Mouse (Mus musculus): ENCODE results near the gene Emd. TPM values are rescaled to one million over a fixed set of nuclear protein-coding genes. Genes with fewer than 3 reads are reported as not detected.

Emd gene
- polyA plus RNA-seq, 2 experiments, result 9.4 to 27.3 TPM

DNA sequence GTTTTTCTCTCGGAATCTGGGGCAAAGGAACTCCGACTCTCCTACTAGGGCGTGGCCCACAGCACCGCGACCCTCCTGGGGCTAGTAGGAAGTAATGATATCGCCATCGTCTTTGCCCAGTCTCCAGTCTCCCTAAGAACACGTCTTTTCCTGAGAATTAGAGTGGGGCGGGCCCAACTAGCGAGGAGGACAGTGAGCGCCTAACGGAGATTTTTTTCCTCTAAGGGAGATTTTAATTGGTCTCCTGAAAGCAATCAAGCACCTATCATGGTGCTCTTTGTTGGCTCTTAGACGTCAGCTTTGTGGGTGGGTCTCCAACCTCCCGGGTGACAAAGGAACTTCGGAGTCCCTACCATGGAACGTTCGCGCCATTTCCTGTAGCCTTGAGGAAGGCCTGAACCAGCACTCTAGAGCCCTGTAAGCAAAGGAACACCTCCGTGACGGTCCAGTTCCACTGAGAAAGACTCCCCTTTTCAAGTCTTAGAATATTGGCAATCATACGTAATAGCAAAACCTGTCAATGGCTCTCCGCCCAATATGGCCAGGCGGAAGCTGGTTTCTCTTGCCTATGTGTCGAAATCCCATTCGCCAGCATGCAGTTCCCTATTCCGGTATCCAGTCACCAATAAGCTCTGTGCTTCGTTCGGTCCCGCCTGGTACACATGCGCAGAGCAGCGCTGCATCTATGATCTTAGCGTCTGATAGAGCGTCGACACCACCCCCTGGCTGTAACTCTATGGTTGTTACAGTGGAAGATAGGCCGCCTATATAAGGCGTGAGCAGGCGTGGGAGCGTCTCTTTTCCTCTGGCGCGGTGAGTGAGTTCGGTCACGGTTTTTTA, 15.8 kb downstream of the Emd start, which contains the start of gene Rpl10:
Gene Rpl10, plus strand, starts transcription at position 751 of the 840 bp plus-strand sequence.
- Histone ChIP-seq H3K27ac (peak within 1 kb of the TSS; percentile 89), H3K36me3 (replicated peaks; ENCODE audit: control insufficient read depth, insufficient read depth, low read depth) (peaks cover 10% of the 10 kb centered on the region; the same call in 1 of the 2 replicates), H3K4me2 (ENCODE audit: low read depth) (peak within 1 kb of the TSS; percentile 75), H3K27me3 (ENCODE audit: control insufficient read depth, insufficient read depth, low read length) (no peaks in the 10 kb centered on the region), H3K9ac (replicated peaks) (peak within 1 kb of the TSS; percentile 88), H3K4me3 (ENCODE audit: insufficient read depth in 1 of 2, low read depth in 2 of 2, low read length in 2 of 2) (peak within 1 kb of the TSS; percentile 72 to 99), H3K4me1 (replicated peaks; ENCODE audit: control insufficient read depth in 2 of 2, insufficient read depth in 2 of 2, low read length in 1 of 2) (peaks cover 3 to 7% of the 10 kb centered on the region in 2 experiments; a peak in 3 of 4 replicates), H3K9me3 (ENCODE audit: control insufficient read depth, low read length) (no peaks in the 10 kb centered on the region)
- DNase-seq (ENCODE audit: low read depth in 3 of 3, low spot score in 3 of 3) (peak; percentile 91 to 93 (median 93)), ATAC-seq (ENCODE audit: insufficient read depth) (peak; percentile 92)
- TF ChIP-seq CTCF (IDR thresholded peaks at IDR 0.05; ENCODE audit: low read depth), result peak; percentile 60
- TF ChIP-seq EP300 (IDR thresholded peaks at IDR 0.05; ENCODE audit: low read depth), result peak; percentile 31
- 13% methylated on average over 42 of the region's 42 CpGs for WGBS (ENCODE audit: insufficient replicate concordance)

DNA sequence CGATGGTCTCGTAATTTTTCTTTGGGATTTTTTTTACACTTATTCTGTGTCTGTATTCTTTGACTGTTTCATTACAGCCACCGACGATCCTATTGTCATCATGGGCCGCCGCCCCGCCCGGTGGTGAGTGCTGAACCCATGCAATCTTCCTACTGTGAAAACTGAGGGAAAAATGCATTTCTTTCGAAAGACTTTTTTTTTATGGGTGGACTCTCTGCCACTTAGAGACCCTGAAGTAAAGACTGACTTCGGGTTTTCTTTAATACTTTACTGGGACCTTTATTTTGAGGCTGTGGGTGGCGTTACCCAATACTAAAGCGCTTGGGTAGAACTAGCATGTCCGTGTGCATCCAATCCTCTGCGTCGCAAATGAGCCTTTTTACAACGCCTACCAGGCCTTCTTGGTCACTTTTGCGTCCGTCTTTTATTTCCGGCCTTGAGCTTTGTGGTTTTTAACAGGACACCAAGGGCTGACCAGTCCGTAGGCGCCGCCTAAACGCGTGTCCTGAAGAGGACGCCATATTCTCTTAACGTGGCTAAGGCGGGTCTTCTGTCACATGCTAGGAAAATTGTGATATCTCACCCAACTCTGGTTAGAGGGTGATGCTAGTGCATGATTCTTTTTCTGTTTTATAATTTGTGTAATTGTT, 16.5 kb downstream of the Emd start:
- Histone ChIP-seq H3K9me3 (ENCODE audit: control insufficient read depth, low read length) (no peaks in the 10 kb centered on the region), H3K4me1 (replicated peaks; ENCODE audit: control insufficient read depth in 2 of 2, insufficient read depth in 2 of 2, low read length in 1 of 2) (peaks cover 3 to 7% of the 10 kb centered on the region in 2 experiments; a peak in 3 of 4 replicates), H3K9ac (replicated peaks) (peak overlapping the region; percentile 88), H3K4me2 (ENCODE audit: low read depth) (peak overlapping the region; percentile 72), H3K27me3 (ENCODE audit: control insufficient read depth, insufficient read depth, low read length) (no peaks in the 10 kb centered on the region), H3K4me3 (ENCODE audit: insufficient read depth in 1 of 2, low read depth in 2 of 2, low read length in 2 of 2) (peak overlapping the region; percentile 72 to 99), H3K36me3 (replicated peaks; ENCODE audit: control insufficient read depth, insufficient read depth, low read depth) (peaks cover 10% of the 10 kb centered on the region; the same call in 1 of the 2 replicates), H3K27ac (peak overlapping the region; percentile 62)
- ATAC-seq (ENCODE audit: insufficient read depth) (no peak), DNase-seq (ENCODE audit: low read depth in 3 of 3, low spot score in 3 of 3) (no peak)
- 11% methylated on average over 27 of the region's 27 CpGs for WGBS (ENCODE audit: insufficient replicate concordance)
- TF ChIP-seq CTCF (IDR thresholded peaks at IDR 0.05; ENCODE audit: low read depth) (no peak), EP300 (IDR thresholded peaks at IDR 0.05; ENCODE audit: low read depth) (no peak)

DNA sequence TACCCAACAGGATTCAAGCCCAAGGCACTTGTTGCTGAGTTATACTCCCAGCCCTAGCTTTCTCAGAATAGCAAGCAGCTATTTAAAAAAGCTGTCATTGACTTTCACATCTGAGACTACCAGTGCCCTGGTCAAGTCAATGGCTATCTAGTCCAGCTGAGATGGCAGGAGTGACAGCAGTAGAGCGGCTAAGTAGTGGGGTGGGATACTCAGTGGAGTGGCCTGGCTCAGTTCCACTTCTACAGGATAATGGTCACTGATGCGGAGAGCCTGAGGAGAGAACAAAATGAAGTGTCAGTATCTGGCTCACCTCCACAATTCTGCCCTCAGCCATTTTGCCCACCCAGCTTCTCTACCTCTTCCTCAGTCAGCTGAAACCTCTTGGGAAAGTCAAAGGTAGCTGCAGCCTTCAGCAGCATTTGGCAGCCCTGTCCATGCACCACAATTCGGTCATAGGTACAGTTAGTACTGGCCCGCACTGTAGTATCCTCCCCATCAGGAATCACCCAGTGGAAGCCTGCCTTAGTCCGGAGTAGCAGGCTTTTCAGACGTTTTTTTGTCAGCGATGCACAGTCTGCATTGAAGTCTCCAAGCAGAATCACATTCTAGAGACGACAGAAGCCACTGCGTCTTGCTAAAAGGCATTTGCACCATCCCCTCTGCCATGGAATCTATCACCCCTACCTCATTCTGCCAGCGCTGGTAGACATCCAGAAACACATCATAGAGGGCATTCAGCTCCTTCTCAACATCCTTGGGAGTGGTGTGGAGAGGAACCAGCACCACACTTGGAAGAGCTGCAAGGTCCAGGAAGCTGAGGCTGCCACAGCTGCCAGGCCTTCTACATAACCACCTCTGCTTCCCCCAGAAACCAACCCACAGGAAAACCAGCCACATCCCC, 19.2 kb downstream of the Emd start:
- 23% methylated on average over 10 of the region's 10 CpGs for WGBS (ENCODE audit: insufficient replicate concordance)
- H3K27ac ChIP-seq, result no peak overlapping the region
- H3K9ac ChIP-seq (replicated peaks), result no peak overlapping the region

DNA sequence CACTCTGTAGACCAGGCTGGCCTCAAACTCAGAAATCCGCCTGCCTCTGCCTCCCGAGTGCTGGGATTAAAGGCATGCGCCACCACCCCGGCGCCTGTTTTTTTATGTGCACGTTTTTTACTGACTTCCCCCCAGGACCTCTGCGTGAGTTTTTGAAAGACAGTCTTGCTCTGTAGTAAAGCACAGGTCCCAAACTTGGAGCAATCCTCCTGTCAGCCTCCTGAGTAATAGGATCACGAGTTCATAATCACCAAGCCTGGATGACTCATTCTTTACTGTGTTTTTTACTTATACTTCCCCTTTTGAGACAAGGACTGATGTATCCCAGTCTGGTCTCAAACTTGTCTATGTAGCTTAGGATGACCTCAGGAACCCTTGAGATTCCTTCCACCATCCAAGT, 23.4 kb downstream of the Emd start:
- H3K9ac ChIP-seq (replicated peaks), result no peak overlapping the region
- ATAC-seq (ENCODE audit: insufficient read depth), result no peak
- no peak overlapping the region for H3K4me3 ChIP-seq (ENCODE audit: insufficient read depth in 1 of 2, low read depth in 2 of 2, low read length in 2 of 2)
- peaks cover 0 to 8% of the 10 kb centered on the region in 2 experiments; a peak in 1 of 4 replicates for H3K4me1 ChIP-seq (replicated peaks; ENCODE audit: control insufficient read depth in 2 of 2, insufficient read depth in 2 of 2, low read length in 1 of 2)
- no peak for DNase-seq (ENCODE audit: low read depth in 3 of 3, low spot score in 3 of 3)
- 59% methylated on average over 8 of the region's 8 CpGs for WGBS (ENCODE audit: insufficient replicate concordance)
- H3K36me3 ChIP-seq (replicated peaks; ENCODE audit: control insufficient read depth, insufficient read depth, low read depth), result peaks cover 3% of the 10 kb centered on the region; the same call in 1 of the 2 replicates
- no peak overlapping the region for H3K27ac ChIP-seq
- no peak overlapping the region for H3K4me2 ChIP-seq (ENCODE audit: low read depth)
- H3K9me3 ChIP-seq (ENCODE audit: control insufficient read depth, low read length), result no peaks in the 10 kb centered on the region
- TF ChIP-seq EP300 (IDR thresholded peaks at IDR 0.05; ENCODE audit: low read depth) (no peak), CTCF (IDR thresholded peaks at IDR 0.05; ENCODE audit: low read depth) (no peak)
- H3K27me3 ChIP-seq (ENCODE audit: control insufficient read depth, insufficient read depth, low read length), result no peaks in the 10 kb centered on the region

More for the DNA sequence above, 19.2 kb downstream of the Emd start:
- Histone ChIP-seq H3K9me3 (ENCODE audit: control insufficient read depth, low read length) (no peaks in the 10 kb centered on the region), H3K4me1 (replicated peaks; ENCODE audit: control insufficient read depth in 2 of 2, insufficient read depth in 2 of 2, low read length in 1 of 2) (peaks cover 3 to 9% of the 10 kb centered on the region in 2 experiments; a peak in 3 of 4 replicates), H3K4me2 (ENCODE audit: low read depth) (no peak overlapping the region), H3K4me3 (ENCODE audit: insufficient read depth in 1 of 2, low read depth in 2 of 2, low read length in 2 of 2) (no peak overlapping the region), H3K27me3 (ENCODE audit: control insufficient read depth, insufficient read depth, low read length) (no peaks in the 10 kb centered on the region), H3K36me3 (replicated peaks; ENCODE audit: control insufficient read depth, insufficient read depth, low read depth) (peaks cover 10% of the 10 kb centered on the region; the same call in 1 of the 2 replicates)
- ATAC-seq (ENCODE audit: insufficient read depth) (no peak), DNase-seq (ENCODE audit: low read depth in 3 of 3, low spot score in 3 of 3) (no peak)
- no peak for TF ChIP-seq CTCF (IDR thresholded peaks at IDR 0.05; ENCODE audit: low read depth)
- TF ChIP-seq EP300 (IDR thresholded peaks at IDR 0.05; ENCODE audit: low read depth), result no peak

Measured in liver, embryonic 14.5 days (tissue).